Mouse (Mus musculus) MEL (cell line): ENCODE results near the gene Angptl4. TPM values are rescaled to one million over a fixed set of nuclear protein-coding genes. Genes with fewer than 3 reads are reported as not detected.
A peak's percentile ranks its signal among the peaks of the same experiment; 100 is the strongest.

Experiments used
- DNase-seq: peaks from one replicate; pipeline ENCODE4 v3.0.0; 2011; ENCODE audit warnings: low read depth, low spot score
- H3K27ac ChIP-seq: 2 replicates; pipeline ENCODE4 v1.5.1; 2012; ENCODE audit warnings: low read depth, mild to moderate bottlenecking, control low read depth, low read length, moderate library complexity; ENCODE audit not compliant: control insufficient read depth
- H3K27me3 ChIP-seq, 2 experiments: fragments of 150-350 bp in 1 of 2; sonication (generic) in 1 of 2; 2 replicates each; pipeline ENCODE4 v1.6.1; 2012; ENCODE audit warnings: low read length in 2 of 2, mild to moderate bottlenecking in 2 of 2, improper control_type of control experiment in 1 of 2, moderate library complexity in 1 of 2; ENCODE audit not compliant: insufficient read depth in 2 of 2, control insufficient read depth in 1 of 2
- H3K36me3 ChIP-seq, 2 experiments: 2 replicates each; pipeline ENCODE4 v1.6.1; 2012 to 2014; ENCODE audit warnings: low read length in 2 of 2, improper control_type of control experiment in 1 of 2, inconsistent platforms in 1 of 2, mild to moderate bottlenecking in 1 of 2; ENCODE audit not compliant: insufficient read depth in 2 of 2, control insufficient read depth in 1 of 2
- H3K4me1 ChIP-seq, 2 experiments: fragments of 150-350 bp in 1 of 2; sonication (generic) in 1 of 2; 2 replicates each; pipeline ENCODE4 v1.6.1; 2012; ENCODE audit warnings: low read length in 2 of 2, improper control_type of control experiment in 1 of 2, mild to moderate bottlenecking in 1 of 2; ENCODE audit not compliant: insufficient read depth in 2 of 2, control insufficient read depth in 1 of 2
- H3K4me3 ChIP-seq, 2 experiments: fragments of 150-350 bp in 1 of 2; sonication (generic) in 1 of 2; 2 replicates each; pipeline ENCODE4 v1.5.1; 2012; ENCODE audit warnings: low read depth in 2 of 2, low read length in 2 of 2, mild to moderate bottlenecking in 2 of 2, moderate library complexity in 2 of 2, control low read depth in 1 of 2, improper control_type of control experiment in 1 of 2; ENCODE audit not compliant: control insufficient read depth in 1 of 2, insufficient read depth in 1 of 2
- H3K79me2 ChIP-seq: 2 replicates; pipeline ENCODE4 v1.6.1; 2012; ENCODE audit warnings: mild to moderate bottlenecking, low read length, moderate library complexity; ENCODE audit not compliant: control insufficient read depth, poor library complexity, insufficient read depth
- H3K9ac ChIP-seq: 2 replicates; pipeline ENCODE4 v1.6.1; 2012; ENCODE audit warnings: low read depth, mild to moderate bottlenecking, control low read depth, low read length, moderate library complexity; ENCODE audit not compliant: control insufficient read depth, poor library complexity, severe bottlenecking
- H3K9me3 ChIP-seq: fragments of 150-350 bp; sonication (generic); replicated peaks from 2 replicates; pipeline ENCODE4 v1.6.1; 2012; ENCODE audit warnings: mild to moderate bottlenecking, low read length, improper control_type of control experiment, moderate library complexity; ENCODE audit not compliant: insufficient read depth
- BHLHE40 ChIP-seq: IDR thresholded peaks from 2 replicates; pipeline ENCODE4 v1.6.1; 2012; ENCODE audit warnings: low read depth, mild to moderate bottlenecking, inconsistent platforms, low read length, improper control_type of control experiment, borderline replicate concordance
- CHD1 ChIP-seq: IDR thresholded peaks from 2 replicates; pipeline ENCODE4 v1.6.1; 2012; ENCODE audit warnings: low read depth, mild to moderate bottlenecking, inconsistent platforms, low read length, improper control_type of control experiment
- CTCF ChIP-seq, 3 experiments: IDR thresholded peaks in 2 of 3; conservative IDR thresholded peaks in 1 of 3; 2 replicates each; pipeline ENCODE4 v1.5.1; 2011 to 2012; ENCODE audit warnings: low read length in 3 of 3, low read depth in 2 of 3, mild to moderate bottlenecking in 2 of 3, improper control_type of control experiment in 1 of 3, inconsistent platforms in 1 of 3, mixed read lengths in 1 of 3, moderate library complexity in 1 of 3; ENCODE audit not compliant: control insufficient read depth in 1 of 3, insufficient read depth in 1 of 3, poor library complexity in 1 of 3, severe bottlenecking in 1 of 3
- ELF1 ChIP-seq: IDR thresholded peaks from 2 replicates; pipeline ENCODE4 v1.6.1; 2014; ENCODE audit warnings: low read depth, mild to moderate bottlenecking, inconsistent platforms, low read length, improper control_type of control experiment, moderate library complexity
- EP300 ChIP-seq, 2 experiments: IDR thresholded peaks; 2 replicates each; pipeline ENCODE4 v1.6.1; 2011; ENCODE audit warnings: improper control_type of control experiment in 2 of 2, low read length in 2 of 2, low read depth in 1 of 2, mild to moderate bottlenecking in 1 of 2
- GABPA ChIP-seq: IDR thresholded peaks from 2 replicates; pipeline ENCODE4 v1.6.1; 2012; ENCODE audit warnings: low read depth, mild to moderate bottlenecking, inconsistent platforms, low read length, improper control_type of control experiment, moderate library complexity
- GATA1 ChIP-seq: IDR thresholded peaks from 2 replicates; pipeline ENCODE4 v1.6.1; 2011; ENCODE audit warnings: low read depth, low read length, improper control_type of control experiment
- MAX ChIP-seq: IDR thresholded peaks from 2 replicates; pipeline ENCODE4 v1.6.1; 2011; ENCODE audit warnings: low read length, improper control_type of control experiment
- MEF2A ChIP-seq: IDR thresholded peaks from 2 replicates; pipeline ENCODE4 v1.6.1; 2014; ENCODE audit warnings: low read depth, mild to moderate bottlenecking, inconsistent platforms, low read length, improper control_type of control experiment; ENCODE audit not compliant: poor library complexity, insufficient replicate concordance, severe bottlenecking; ENCODE audit errors: extremely low read depth
- MXI1 ChIP-seq: IDR thresholded peaks from 2 replicates; pipeline ENCODE4 v1.6.1; 2011; ENCODE audit warnings: mild to moderate bottlenecking, low read depth, low read length, improper control_type of control experiment
- MYB ChIP-seq: IDR thresholded peaks from 2 replicates; pipeline ENCODE4 v1.6.1; 2011; ENCODE audit warnings: mild to moderate bottlenecking, low read depth, low read length, improper control_type of control experiment
- RAD21 ChIP-seq: IDR thresholded peaks from 2 replicates; pipeline ENCODE4 v1.6.1; 2011; ENCODE audit warnings: mild to moderate bottlenecking, low read depth, low read length, improper control_type of control experiment
- SIN3A ChIP-seq: IDR thresholded peaks from 2 replicates; pipeline ENCODE4 v1.6.1; 2012; ENCODE audit warnings: low read length, improper control_type of control experiment, inconsistent platforms
- TAL1 ChIP-seq: IDR thresholded peaks from 2 replicates; pipeline ENCODE4 v1.6.1; 2012; ENCODE audit warnings: mild to moderate bottlenecking, inconsistent platforms, low read length, moderate library complexity, mixed read lengths
- UBTF ChIP-seq: IDR thresholded peaks from 2 replicates; pipeline ENCODE4 v1.6.1; 2012; ENCODE audit warnings: low read depth, mild to moderate bottlenecking, inconsistent platforms, low read length, improper control_type of control experiment, moderate library complexity, borderline replicate concordance; ENCODE audit not compliant: insufficient read depth
- USF1 ChIP-seq: IDR thresholded peaks from 2 replicates; pipeline ENCODE4 v1.6.1; 2014; ENCODE audit warnings: low read depth, mild to moderate bottlenecking, inconsistent platforms, low read length, improper control_type of control experiment, moderate library complexity
- USF2 ChIP-seq, 2 experiments: IDR thresholded peaks; 2 replicates each; pipeline ENCODE4 v1.6.1; 2011 to 2012; ENCODE audit warnings: improper control_type of control experiment in 2 of 2, low read length in 2 of 2, borderline replicate concordance in 1 of 2, inconsistent platforms in 1 of 2, low read depth in 1 of 2, mild to moderate bottlenecking in 1 of 2; ENCODE audit not compliant: insufficient read depth in 1 of 2
- ZC3H11A ChIP-seq: IDR thresholded peaks from 2 replicates; pipeline ENCODE4 v1.6.1; 2012; ENCODE audit warnings: low read depth, mild to moderate bottlenecking, inconsistent platforms, low read length, improper control_type of control experiment
- ZMIZ1 ChIP-seq: IDR thresholded peaks from 2 replicates; pipeline ENCODE4 v1.6.1; 2012; ENCODE audit warnings: low read depth, mild to moderate bottlenecking, inconsistent platforms, low read length, improper control_type of control experiment, moderate library complexity
- ZNF384 ChIP-seq: IDR thresholded peaks from 2 replicates; pipeline ENCODE4 v1.6.1; 2012; ENCODE audit warnings: low read depth, mild to moderate bottlenecking, inconsistent platforms, low read length, improper control_type of control experiment
- polyA plus RNA-seq, 2 experiments: library from polyadenylated mRNA; stranded (reverse) in 1 of 2; unstranded in 1 of 2; fragments of >175 nt in 1 of 2; fragments of >200 nt in 1 of 2; gene quantifications; 2 replicates each; pipeline versions ENCODE4 v1.2.1 to v1.2.4; 2012; ENCODE audit warnings: low replicate concordance in 2 of 2, low read depth in 1 of 2; ENCODE audit not compliant: insufficient read length in 2 of 2, insufficient read depth in 1 of 2, missing spikeins in 1 of 2
- total RNA-seq: library from RNA; depleted of rRNA; stranded (reverse); fragments of 300-350 nt; gene quantifications from 2 replicates; pipeline ENCODE4 v1.2.3, GENCODE M21; 2012

The Angptl4 gene
- total and polyA plus RNA-seq, 3 experiments, result 13.5 to 15.8 TPM; not detected in 1

GRCm38 (mm10) chr17:33817184-33817968 lies 35.7 kb upstream of the Angptl4 start (continued):
- TF ChIP-seq ELF1 (0 out of 2 replicates have a peak, but pooled peaks have one; percentile 40), BHLHE40 (no peak), GATA1 (no peak)

- TF ChIP-seq UBTF, result no peak
- no peak for TF ChIP-seq MYB
- no peak for TF ChIP-seq ELF1
- no peak for TF ChIP-seq GATA1
- TF ChIP-seq RAD21, result no peak
- no peak for TF ChIP-seq TAL1
- no peak for TF ChIP-seq MEF2A
- no peak for TF ChIP-seq EP300 (IDR thresholded peaks at IDR 0.05; ENCODE audit: low read depth in 1 of 2, low read length in 2 of 2)
- no peak for TF ChIP-seq ZMIZ1
- no peak for TF ChIP-seq ZC3H11A
- no peak for TF ChIP-seq MXI1
- no peak for TF ChIP-seq USF2 (IDR thresholded peaks at IDR 0.05; ENCODE audit: borderline replicate concordance in 1 of 2, insufficient read depth in 1 of 2, low read depth in 1 of 2, low read length in 2 of 2)
- TF ChIP-seq CHD1, result no peak
- TF ChIP-seq ZNF384, result no peak
- no peak for TF ChIP-seq BHLHE40
- no peak for TF ChIP-seq GABPA
- no peak for TF ChIP-seq MAX
- TF ChIP-seq SIN3A, result no peak
- no peak for TF ChIP-seq USF1
- TF ChIP-seq CTCF (IDR thresholded peaks at IDR 0.05 in 2 of 3, conservative IDR thresholded peaks at IDR 0.05 in 1 of 3; ENCODE audit: control insufficient read depth in 1 of 3, insufficient read depth in 1 of 3, low read depth in 2 of 3, low read length in 3 of 3, poor library complexity in 1 of 3, severe bottlenecking in 1 of 3), result no peak
- peak overlapping the region; percentile 69 to 77 for H3K4me3 ChIP-seq
- H3K9me3 ChIP-seq, result no peaks in the 10 kb centered on the region
- H3K9ac ChIP-seq, result peak overlapping the region; percentile 86
- H3K79me2 ChIP-seq, result peaks cover 3% of the 10 kb centered on the region; the same call in 1 of the 2 replicates
- H3K4me1 ChIP-seq, result peaks cover 0 to 5% of the 10 kb centered on the region in 2 experiments; a peak in 2 of 4 replicates
- no peak for DNase-seq
- H3K27ac ChIP-seq, result peak overlapping the region; percentile 63; the same call in 1 of the 2 replicates
- H3K27me3 ChIP-seq, result no peaks in the 10 kb centered on the region
- H3K36me3 ChIP-seq, result peaks cover 4 to 5% of the 10 kb centered on the region in 2 experiments
Observed at GRCm38 (mm10) chr17:33816612-33817011, 35.0 kb upstream of the Angptl4 start.
